Mouse (Mus musculus): ENCODE results near the gene Jtb. TPM values are rescaled to one million over a fixed set of nuclear protein-coding genes. Genes with fewer than 3 reads are reported as not detected.

The Jtb gene
- total RNA-seq, 2 experiments from 2014 or later, result 43.8 to 48.9 TPM

DNA sequence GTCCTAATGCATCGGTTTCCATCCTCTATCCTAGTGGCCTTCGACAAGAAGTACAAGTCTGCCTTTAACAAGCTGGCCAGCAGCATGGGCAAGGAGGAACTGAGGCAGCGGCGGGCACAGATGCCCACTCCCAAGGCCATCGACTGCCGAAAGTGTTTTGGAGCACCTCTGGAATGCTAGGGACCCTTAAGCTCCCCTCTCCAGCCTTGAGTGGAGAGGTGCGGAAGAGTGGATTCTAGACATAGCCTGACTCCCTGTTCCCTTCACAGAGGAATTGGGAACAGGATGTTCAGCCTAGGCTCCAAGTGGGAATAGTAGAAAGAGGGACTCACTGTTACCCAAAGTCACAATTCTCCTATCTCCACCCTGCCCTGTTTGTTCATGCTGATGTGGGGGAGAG is 48.3 kb downstream of the Jtb start:
- DNase-seq, result no peak
- intact Hi-C loops (cut with DNase I), result no loop called here

DNA sequence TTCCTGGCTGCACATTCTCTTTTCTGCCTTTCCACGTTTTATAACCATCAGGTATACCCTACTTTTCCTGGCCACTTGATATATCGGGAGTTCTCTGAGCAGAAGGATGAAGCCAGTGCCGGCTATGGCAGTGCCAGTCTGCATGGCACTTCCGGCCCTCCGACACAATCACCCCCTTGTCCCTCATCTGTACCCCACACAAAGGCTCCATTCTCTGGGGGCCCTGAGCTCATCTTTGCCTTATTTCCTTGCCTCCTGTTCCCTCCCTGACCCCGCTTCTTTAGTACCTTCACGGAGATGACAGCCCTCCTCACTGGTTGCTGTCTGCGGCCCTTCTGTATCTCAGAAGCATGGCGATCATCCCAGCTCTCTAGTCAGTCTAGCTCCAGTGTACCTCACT is 49.3 kb downstream of the Jtb start:
- intact Hi-C loops (cut with DNase I), result no loop called here
- no peak for DNase-seq

DNA sequence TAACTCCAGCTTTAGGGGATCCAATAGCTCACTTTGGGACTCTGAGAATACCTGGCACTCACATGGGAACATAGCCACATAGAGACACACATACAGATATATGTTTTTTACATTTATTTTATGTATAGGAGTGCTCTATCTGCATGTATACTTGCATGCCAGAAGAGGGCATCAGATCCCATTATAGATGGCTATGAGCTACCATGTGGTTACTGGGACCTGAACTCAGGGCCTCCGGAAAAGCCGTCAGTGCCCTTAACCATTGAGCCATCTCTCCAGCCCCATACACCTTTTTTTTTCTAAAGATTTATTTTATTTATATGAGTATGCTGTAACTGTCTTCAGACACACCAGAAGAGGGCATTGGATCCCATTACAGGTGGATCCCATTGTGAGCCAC is 52.8 kb downstream of the Jtb start:
- intact Hi-C loops (cut with DNase I), result no loop called here
- DNase-seq, result no peak

Small RNAs within 50 kb of the gene (microRNA-seq; reads per million reads assigned to microRNA genes)
- gene Mir7012 (ENCODE audit: borderline number of aligned reads in 2 of 2), result 0 reads per million in 2 experiments

Other genes with a start within 250 kb of the Jtb start
- gene Hax1, start 232.8 kb upstream of the Jtb start, total RNA-seq (2021), result 10 to 100 TPM; 42.3 to 53.4 TPM
- 10 to 100 TPM; 84.0 to 87.6 TPM for gene 4933434E20Rik, start 180.0 kb upstream of the Jtb start, total RNA-seq (2021)
- 100 to 1,000 TPM; 101 to 121 TPM for gene Ubap2l, start 179.0 kb upstream of the Jtb start, total RNA-seq (2021)
- 10 to 100 TPM; 50.9 to 56.1 TPM for gene Tpm3, start 158.9 kb upstream of the Jtb start, total RNA-seq (2021)
- under 1 TPM; 0.11 TPM for gene Nup210l, start 127.5 kb upstream of the Jtb start, total RNA-seq (2021)
- 1,000 to 10,000 TPM; 1,069 to 1,145 TPM for gene Rps27, start 17.9 kb upstream of the Jtb start, total RNA-seq (2021)
- gene Rab13, start 17.9 kb upstream of the Jtb start, total RNA-seq (2021), result 1 to 10 TPM; 6.8 to 7.5 TPM
- gene Creb3l4, start 11.9 kb downstream of the Jtb start, total RNA-seq (2021), result not detected
- gene Slc39a1, start 16.6 kb downstream of the Jtb start, total RNA-seq (2021), result 10 to 100 TPM; 82.5 to 90.4 TPM
- gene Crtc2, start 22.6 kb downstream of the Jtb start, total RNA-seq (2021), result 10 to 100 TPM; 18.2 to 20.8 TPM
- gene Dennd4b, start 33.6 kb downstream of the Jtb start, total RNA-seq (2021), result 10 to 100 TPM; 34.0 to 34.5 TPM
- gene Gatad2b, start 61.6 kb downstream of the Jtb start, total RNA-seq (2021), result 10 to 100 TPM; 50.1 to 50.7 TPM
- under 1 TPM; 0.54 to 1.00 TPM for gene Slc27a3, start 158.3 kb downstream of the Jtb start, total RNA-seq (2021)
- gene Ints3, start 202.0 kb downstream of the Jtb start, total RNA-seq (2021), result 10 to 100 TPM; 23.7 to 27.9 TPM
- 10 to 100 TPM; 19.9 to 21.3 TPM for gene Npr1, start 234.3 kb downstream of the Jtb start, total RNA-seq (2021)
- 10 to 100 TPM; 29.6 to 32.2 TPM for gene Ilf2, start 244.5 kb downstream of the Jtb start, total RNA-seq (2021)

Data from heart, postnatal 36 days (tissue).